Mouse (Mus musculus): Measurements from ENCODE around the gene B230217C12Rik.

DNA sequence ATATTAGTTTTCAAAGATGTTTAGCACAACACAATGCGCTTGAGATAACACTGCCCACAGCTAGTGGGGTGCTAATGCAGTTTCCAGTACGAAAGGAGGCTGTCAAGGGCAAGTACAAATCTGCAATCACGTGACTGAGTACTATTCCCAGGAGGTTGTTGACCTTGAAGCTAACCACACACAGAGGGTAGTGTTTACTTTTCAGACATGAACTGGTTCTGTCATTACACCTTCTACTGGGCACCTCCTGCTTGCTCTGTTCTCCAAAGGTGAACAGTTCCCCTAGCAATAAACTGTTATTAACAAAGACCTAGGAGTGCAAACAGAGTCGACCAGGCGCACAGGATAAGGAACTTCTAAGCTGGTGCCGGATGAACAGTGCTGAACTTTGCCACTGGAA is 9.8 kb downstream of the B230217C12Rik start:
- TF ChIP-seq CTCF (IDR thresholded peaks at IDR 0.05; ENCODE audit: low read depth) = no peak
- no peak for TF ChIP-seq EP300 (IDR thresholded peaks at IDR 0.05; ENCODE audit: low read depth)
